Mouse (Mus musculus) ZHBTc4 (cell line): ENCODE measurements around the gene Rnps1.
"Not testable (repeated sequence)": the region's sequence is repeated elsewhere in the genome, so short reads cannot be mapped to it uniquely, and the experiment has no call there.

ENCODE experiments used
- DNase-seq: peaks from one replicate; pipeline ENCODE4 v3.0.0-alpha.2; 2011; ENCODE audit warnings: low read depth, low spot score

Rnps1 gene

GRCm38 (mm10) chr17:24414230-24414976 is at the start of gene Rnps1:
Gene Rnps1 (plus strand): TSS chr17:24414565.
- DNase-seq: peak; percentile 100

GRCm38 (mm10) chr17:24365863-24366262 is 48.5 kb upstream of the Rnps1 start:
- peak; percentile 41 for DNase-seq

GRCm38 (mm10) chr17:24375094-24375712 is 39.2 kb upstream of the Rnps1 start:
- DNase-seq: no peak

GRCm38 (mm10) chr17:24375886-24376285 is 38.5 kb upstream of the Rnps1 start:
- no peak for DNase-seq

- no peak for DNase-seq
Observed at GRCm38 (mm10) chr17:24378496-24378895, 35.9 kb upstream of the Rnps1 start.

- no peak for DNase-seq
Observed at GRCm38 (mm10) chr17:24383789-24384188, 30.6 kb upstream of the Rnps1 start.

GRCm38 (mm10) chr17:24388711-24389110 is 25.7 kb upstream of the Rnps1 start:
- DNase-seq: no peak

- peak; percentile 70 for DNase-seq
Observed at GRCm38 (mm10) chr17:24389865-24390264, 24.5 kb upstream of the Rnps1 start.

GRCm38 (mm10) chr17:24391149-24391548 is 23.2 kb upstream of the Rnps1 start:
- DNase-seq: peak; percentile 74

GRCm38 (mm10) chr17:24393527-24393926 is 20.8 kb upstream of the Rnps1 start:
- no peak for DNase-seq

GRCm38 (mm10) chr17:24394456-24394855 is 19.9 kb upstream of the Rnps1 start:
- DNase-seq: no peak

GRCm38 (mm10) chr17:24402371-24402770 is 12.0 kb upstream of the Rnps1 start:
- DNase-seq: no peak

- no peak for DNase-seq
Observed at GRCm38 (mm10) chr17:24407116-24407803, 7.1 kb upstream of the Rnps1 start.

GRCm38 (mm10) chr17:24413557-24414211 is 681 bp upstream of the Rnps1 start:
- DNase-seq: peak; percentile 50

GRCm38 (mm10) chr17:24415011-24415410 is 646 bp downstream of the Rnps1 start:
- no peak for DNase-seq

GRCm38 (mm10) chr17:24416051-24416652 is 1.8 kb downstream of the Rnps1 start:
- no peak for DNase-seq

GRCm38 (mm10) chr17:24423114-24423513 is 8.7 kb downstream of the Rnps1 start:
- no peak for DNase-seq

- DNase-seq: no peak
Observed at GRCm38 (mm10) chr17:24424489-24424888, 10.1 kb downstream of the Rnps1 start.

- not testable (repeated sequence) for DNase-seq
Observed at GRCm38 (mm10) chr17:24425326-24425725, 11.0 kb downstream of the Rnps1 start.

- DNase-seq: peak; percentile 50
Observed at GRCm38 (mm10) chr17:24425905-24426304, 11.5 kb downstream of the Rnps1 start.

- DNase-seq: peak; percentile 96
Observed at GRCm38 (mm10) chr17:24426471-24427169, 12.3 kb downstream of the Rnps1 start, which contains the start of gene Eci1. Gene Eci1 (plus strand): TSS chr17:24426641.
